In the genomic region with DNA sequence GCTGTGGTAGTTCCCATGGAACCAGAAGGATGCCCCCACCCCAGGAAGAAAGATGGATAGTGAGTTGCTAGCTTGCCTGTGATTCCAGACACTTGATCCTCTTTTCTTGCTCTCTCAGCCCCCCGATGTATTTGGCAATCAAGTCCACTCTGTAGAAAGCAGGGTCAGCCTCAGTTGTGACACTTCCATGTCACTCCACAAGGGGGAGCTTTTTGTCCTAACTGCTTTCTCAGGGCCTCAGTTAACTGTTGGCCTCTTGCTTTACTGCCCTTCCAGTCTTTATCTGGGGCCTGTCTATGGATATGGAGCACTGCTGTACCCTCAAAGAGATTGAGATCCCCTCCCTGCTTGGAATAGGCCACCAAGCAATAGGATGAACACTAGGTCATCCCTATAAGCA, we compare ENCODE assay signal across 9 mouse cellular contexts. TPM values are rescaled to one million over a fixed set of nuclear protein-coding genes. Genes with fewer than 3 reads are reported as not detected.
DNase-seq lines count a peak whose midpoint lies in the region; ATAC-seq and TF ChIP-seq lines count a peak whose summit lies in the region.
"Had no signal": no experiment of that assay in that cellular context is flagged by ENCODE, and none has a peak within 500 bp of the region (broad histone marks: within the 10 kb centered on the region; RNA-seq: fewer than 3 reads in every experiment).

No protein-coding gene starts in this region.

- no peak overlapping the region for H3K4me2 ChIP-seq in hindbrain, embryonic 11.5 days (replicated peaks; ENCODE audit: low read depth, low read length)
- no peak overlapping the region for H3K4me2 ChIP-seq in hindbrain, embryonic 12.5 days (replicated peaks)
- no peak overlapping the region for H3K4me2 ChIP-seq in forebrain, embryonic 13.5 days
- H3K4me2 ChIP-seq: embryonic facial prominence, embryonic 12.5 days had no signal

- peaks cover 12% of the 10 kb centered on the region for H3K4me1 ChIP-seq in hindbrain, embryonic 11.5 days (replicated peaks; ENCODE audit: control insufficient read depth, insufficient read depth, low read length)
- peaks cover 25% of the 10 kb centered on the region for H3K4me1 ChIP-seq in hindbrain, embryonic 12.5 days
- H3K4me1 ChIP-seq in thymus, adult 2 months (replicated peaks; ENCODE audit: control insufficient read depth, insufficient read depth, low read length), result peaks cover 18% of the 10 kb centered on the region
- H3K4me1 ChIP-seq in cortical plate, adult 2 months (ENCODE audit: control insufficient read depth, insufficient read depth, low read length), result peaks cover 2% of the 10 kb centered on the region; the same call in 1 of the 2 replicates
- H3K4me1 ChIP-seq in forebrain, embryonic 13.5 days, result peaks cover 23% of the 10 kb centered on the region

- DNase-seq in hindbrain, embryonic 11.5 days (ENCODE audit: low spot score), result peak; percentile 63
- peak; percentile 42 for DNase-seq in thymus, adult 2 months
- no peak for DNase-seq in thymus, adult 18-20 months
- DNase-seq in naive thymus-derived CD4-positive, alpha-beta T cell, adult 2 months (ENCODE audit: low read depth), result peak; percentile 72
- no peak for DNase-seq in Muller cell, postnatal 12 days (ENCODE audit: inconsistent ontology term)

- H3K9me3 ChIP-seq in hindbrain, embryonic 11.5 days (ENCODE audit: control insufficient read depth, low read length), result no peaks in the 10 kb centered on the region
- no peaks in the 10 kb centered on the region for H3K9me3 ChIP-seq in hindbrain, embryonic 12.5 days (replicated peaks)
- H3K9me3 ChIP-seq in forebrain, embryonic 13.5 days (replicated peaks), result no peaks in the 10 kb centered on the region
- H3K9me3 ChIP-seq: embryonic facial prominence, embryonic 12.5 days had no signal

- TF ChIP-seq CTCF in thymus, adult 2 months (IDR thresholded peaks at IDR 0.05; ENCODE audit: borderline replicate concordance, control insufficient read depth, extremely low read depth, insufficient read depth, low read length, poor library complexity), result no peak
- peak; percentile 58 for TF ChIP-seq CTCF in cortical plate, adult 2 months (IDR thresholded peaks at IDR 0.05; ENCODE audit: extremely low read depth, insufficient read depth, low read length)

- no peak for TF ChIP-seq POLR2A in thymus, adult 2 months (IDR thresholded peaks at IDR 0.05; ENCODE audit: control insufficient read depth, extremely low read depth, insufficient read depth, low read length, poor library complexity)
- TF ChIP-seq POLR2A in cortical plate, adult 2 months (IDR thresholded peaks at IDR 0.05; ENCODE audit: extremely low read depth, insufficient read depth, low read length), result no peak

- H3K36me3 ChIP-seq in hindbrain, embryonic 11.5 days (ENCODE audit: control insufficient read depth, insufficient read depth, low read length), result no peaks in the 10 kb centered on the region
- H3K36me3 ChIP-seq in hindbrain, embryonic 12.5 days, result 0 out of 2 replicates have a peak, but pooled peaks cover 8% of the 10 kb centered on the region
- no peaks in the 10 kb centered on the region for H3K36me3 ChIP-seq in thymus, adult 2 months (ENCODE audit: control insufficient read depth, insufficient read depth, low read length)
- no peaks in the 10 kb centered on the region for H3K36me3 ChIP-seq in forebrain, embryonic 13.5 days (ENCODE audit: poor library complexity, severe bottlenecking)

- WGBS in hindbrain, embryonic 11.5 days, result 81% methylated on average over 1 of the region's 1 CpGs
- 57% methylated on average over 1 of the region's 1 CpGs for WGBS in hindbrain, embryonic 12.5 days
- WGBS in thymus, adult 2 months, result 56% methylated on average over 1 of the region's 1 CpGs
- WGBS in forebrain, embryonic 13.5 days, result 78% methylated on average over 1 of the region's 1 CpGs

- H3K27ac ChIP-seq in hindbrain, embryonic 11.5 days (ENCODE audit: low read depth, low read length), result no peak overlapping the region
- no peak overlapping the region for H3K27ac ChIP-seq in hindbrain, embryonic 12.5 days
- H3K27ac ChIP-seq in thymus, adult 2 months (ENCODE audit: control insufficient read depth, insufficient read depth, low read length), result no peak overlapping the region
- H3K27ac ChIP-seq in cortical plate, adult 2 months (ENCODE audit: insufficient read depth, low read length), result no peak overlapping the region
- no peak overlapping the region for H3K27ac ChIP-seq in forebrain, embryonic 13.5 days
- H3K27ac ChIP-seq: embryonic facial prominence, embryonic 12.5 days had no signal

- no peaks in the 10 kb centered on the region for H3K27me3 ChIP-seq in hindbrain, embryonic 11.5 days (ENCODE audit: control insufficient read depth, insufficient read depth, low read length)
- no peaks in the 10 kb centered on the region for H3K27me3 ChIP-seq in hindbrain, embryonic 12.5 days
- H3K27me3 ChIP-seq in thymus, adult 2 months (ENCODE audit: control insufficient read depth, insufficient read depth, low read length), result no peaks in the 10 kb centered on the region
- H3K27me3 ChIP-seq in forebrain, embryonic 13.5 days, result no peaks in the 10 kb centered on the region
- H3K27me3 ChIP-seq: embryonic facial prominence, embryonic 12.5 days had no signal

- ATAC-seq in hindbrain, embryonic 11.5 days (ENCODE audit: low FRiP score), result no peak
- ATAC-seq in hindbrain, embryonic 12.5 days (ENCODE audit: low FRiP score), result no peak
- no peak for ATAC-seq in forebrain, embryonic 13.5 days

- no peak overlapping the region for H3K4me3 ChIP-seq in hindbrain, embryonic 11.5 days (ENCODE audit: low read depth, low read length)
- no peak overlapping the region for H3K4me3 ChIP-seq in hindbrain, embryonic 12.5 days
- no peak overlapping the region for H3K4me3 ChIP-seq in thymus, adult 2 months (ENCODE audit: control insufficient read depth, insufficient read depth, low read length)
- no peak overlapping the region for H3K4me3 ChIP-seq in cortical plate, adult 2 months (ENCODE audit: insufficient read depth, low read length)
- no peak overlapping the region for H3K4me3 ChIP-seq in forebrain, embryonic 13.5 days
- H3K4me3 ChIP-seq: embryonic facial prominence, embryonic 12.5 days had no signal

- H3K9ac ChIP-seq in hindbrain, embryonic 11.5 days (ENCODE audit: low read depth, low read length), result no peak overlapping the region
- no peak overlapping the region for H3K9ac ChIP-seq in hindbrain, embryonic 12.5 days
- H3K9ac ChIP-seq in forebrain, embryonic 13.5 days, result no peak overlapping the region
- H3K9ac ChIP-seq: embryonic facial prominence, embryonic 12.5 days had no signal

RNA-seq across cellular contexts. Expression of a gene that starts 4.0 kb away (rescaled TPM):
- 59.0 and 63.8 TPM in 2 replicates for polyA plus RNA-seq in hindbrain, embryonic 11.5 days (2014; fragmentation: Nextera tagmentation; extraction: Ambion mirVana)
- polyA plus RNA-seq in hindbrain, embryonic 12.5 days (2016; fragmentation: Nextera tagmentation; extraction: Ambion mirVana), result 83.3 and 88.7 TPM in 2 replicates
- polyA plus RNA-seq in thymus, adult 2 months (2012; rRNA removed), result 155 and 157 TPM in 2 replicates
- polyA plus RNA-seq in cortical plate, adult 2 months (2012; rRNA removed), result 71.6 and 74.4 TPM in 2 replicates
- 108 and 122 TPM in 2 replicates for polyA plus RNA-seq in forebrain, embryonic 13.5 days (2015; fragmentation: Nextera tagmentation; extraction: Ambion mirVana)

RNA-seq across cellular contexts. Expression of a gene that starts 20.5 kb away (rescaled TPM):
- 263 and 264 TPM in 2 replicates for polyA plus RNA-seq in hindbrain, embryonic 11.5 days (2014; fragmentation: Nextera tagmentation; extraction: Ambion mirVana)
- polyA plus RNA-seq in hindbrain, embryonic 12.5 days (2016; fragmentation: Nextera tagmentation; extraction: Ambion mirVana), result 251 and 261 TPM in 2 replicates
- polyA plus RNA-seq in thymus, adult 2 months (2012; rRNA removed), result 249 and 255 TPM in 2 replicates
- 638 and 653 TPM in 2 replicates for polyA plus RNA-seq in cortical plate, adult 2 months (2012; rRNA removed)
- 217 and 236 TPM in 2 replicates for polyA plus RNA-seq in forebrain, embryonic 13.5 days (2015; fragmentation: Nextera tagmentation; extraction: Ambion mirVana)

RNA-seq across cellular contexts. Expression of a gene that starts 21.4 kb away (rescaled TPM):
- 0.27 and 0.88 TPM in 2 replicates for polyA plus RNA-seq in hindbrain, embryonic 11.5 days (2014; fragmentation: Nextera tagmentation; extraction: Ambion mirVana)
- polyA plus RNA-seq in hindbrain, embryonic 12.5 days (2016; fragmentation: Nextera tagmentation; extraction: Ambion mirVana), result 3.1 and 3.4 TPM in 2 replicates
- polyA plus RNA-seq in thymus, adult 2 months (2012; rRNA removed), result 2.9 and 4.5 TPM in 2 replicates
- not detected in 2 replicates for polyA plus RNA-seq in cortical plate, adult 2 months (2012; rRNA removed)
- 1.3 and 1.7 TPM in 2 replicates for polyA plus RNA-seq in forebrain, embryonic 13.5 days (2015; fragmentation: Nextera tagmentation; extraction: Ambion mirVana)

RNA-seq across cellular contexts. Expression of a gene that starts 33.1 kb away (rescaled TPM):
- 1.7 and 2.5 TPM in 2 replicates for polyA plus RNA-seq in hindbrain, embryonic 11.5 days (2014; fragmentation: Nextera tagmentation; extraction: Ambion mirVana)
- polyA plus RNA-seq in hindbrain, embryonic 12.5 days (2016; fragmentation: Nextera tagmentation; extraction: Ambion mirVana), result 1.0 and 2.0 TPM in 2 replicates
- 2.3 and 4.6 TPM in 2 replicates for polyA plus RNA-seq in thymus, adult 2 months (2012; rRNA removed)
- 0.62 and 0.79 TPM in 2 replicates for polyA plus RNA-seq in cortical plate, adult 2 months (2012; rRNA removed)
- 0.48 and 1.2 TPM in 2 replicates for polyA plus RNA-seq in forebrain, embryonic 13.5 days (2015; fragmentation: Nextera tagmentation; extraction: Ambion mirVana)

Comparison
In these comparisons a context has a peak if more than half of its experiments do, and no peak if none do; other contexts are left out.
1. DNase-seq: peak in hindbrain, embryonic 11.5 days (single experiment), thymus, adult 2 months (single experiment) and naive thymus-derived CD4-positive, alpha-beta T cell, adult 2 months (single experiment); none in thymus, adult 18-20 months (0 of 2) and Muller cell, postnatal 12 days (single experiment).